Mouse (Mus musculus): ENCODE measurements around the gene Tsen15. TPM values are rescaled to one million over a fixed set of nuclear protein-coding genes. Genes with fewer than 3 reads are reported as not detected.

Gene Tsen15
- 91.2 and 92.5 TPM in 2 replicates for polyA plus RNA-seq (2015; fragmentation: Nextera tagmentation; extraction: Ambion mirVana)

GRCm38 (mm10) chr1:152386188-152386835 is at the start of gene Tsen15:
Tsen15 (minus strand) TSS chr1:152386688.
- WGBS, result 0% methylated on average over 57 of the region's 57 CpGs
- H3K36me3 ChIP-seq, result peaks cover 5% of the 10 kb centered on the region
- peaks cover 3% of the 10 kb centered on the region; the same call in 1 of the 2 replicates for H3K4me1 ChIP-seq
- H3K9me3 ChIP-seq, result no peaks in the 10 kb centered on the region
- peak within 1 kb of the TSS; percentile 86 for H3K4me3 ChIP-seq
- H3K27me3 ChIP-seq, result no peaks in the 10 kb centered on the region
- peak within 1 kb of the TSS; percentile 88 for H3K9ac ChIP-seq
- H3K4me2 ChIP-seq (replicated peaks), result peak within 1 kb of the TSS; percentile 76
- peak; percentile 96 for ATAC-seq (ENCODE audit: low FRiP score, low read depth)
- 0 out of 2 replicates have a peak within 1 kb of the TSS, but pooled peaks have one; percentile 6 for H3K27ac ChIP-seq

- Histone ChIP-seq H3K27ac (no peak overlapping the region), H3K27me3 (no peaks in the 10 kb centered on the region), H3K9me3 (no peaks in the 10 kb centered on the region), H3K4me1 (peaks cover 4% of the 10 kb centered on the region; the same call in 1 of the 2 replicates), H3K36me3 (no peaks in the 10 kb centered on the region), H3K9ac (no peak overlapping the region), H3K4me2 (replicated peaks) (no peak overlapping the region), H3K4me3 (no peak overlapping the region)
- WGBS, result 60% methylated on average over 4 of the region's 4 CpGs
- ATAC-seq (ENCODE audit: low FRiP score, low read depth), result no peak
Observed at GRCm38 (mm10) chr1:152434166-152434565, 47.7 kb upstream of the Tsen15 start.

GRCm38 (mm10) chr1:152429805-152430204 is 43.3 kb upstream of the Tsen15 start:
- no peak overlapping the region for H3K4me2 ChIP-seq (replicated peaks)
- WGBS, result 86% methylated on average over 7 of the region's 7 CpGs
- no peaks in the 10 kb centered on the region for H3K9me3 ChIP-seq
- H3K9ac ChIP-seq, result no peak overlapping the region
- no peak for ATAC-seq (ENCODE audit: low FRiP score, low read depth)
- 0 out of 2 replicates have a peak, but pooled peaks cover 4% of the 10 kb centered on the region for H3K27me3 ChIP-seq
- no peaks in the 10 kb centered on the region for H3K36me3 ChIP-seq
- no peak overlapping the region for H3K27ac ChIP-seq
- H3K4me1 ChIP-seq, result peaks cover 5% of the 10 kb centered on the region; the same call in 1 of the 2 replicates
- H3K4me3 ChIP-seq, result no peak overlapping the region

- Histone ChIP-seq H3K9me3 (no peaks in the 10 kb centered on the region), H3K27me3 (0 out of 2 replicates have a peak, but pooled peaks cover 4% of the 10 kb centered on the region), H3K27ac (no peak overlapping the region), H3K4me1 (peaks cover 7% of the 10 kb centered on the region), H3K36me3 (no peaks in the 10 kb centered on the region), H3K9ac (no peak overlapping the region), H3K4me2 (replicated peaks) (no peak overlapping the region), H3K4me3 (no peak overlapping the region)
- 49% methylated on average over 12 of the region's 12 CpGs for WGBS
- no peak for ATAC-seq (ENCODE audit: low FRiP score, low read depth)
Observed at GRCm38 (mm10) chr1:152427912-152428581, 41.6 kb upstream of the Tsen15 start.

DNA sequence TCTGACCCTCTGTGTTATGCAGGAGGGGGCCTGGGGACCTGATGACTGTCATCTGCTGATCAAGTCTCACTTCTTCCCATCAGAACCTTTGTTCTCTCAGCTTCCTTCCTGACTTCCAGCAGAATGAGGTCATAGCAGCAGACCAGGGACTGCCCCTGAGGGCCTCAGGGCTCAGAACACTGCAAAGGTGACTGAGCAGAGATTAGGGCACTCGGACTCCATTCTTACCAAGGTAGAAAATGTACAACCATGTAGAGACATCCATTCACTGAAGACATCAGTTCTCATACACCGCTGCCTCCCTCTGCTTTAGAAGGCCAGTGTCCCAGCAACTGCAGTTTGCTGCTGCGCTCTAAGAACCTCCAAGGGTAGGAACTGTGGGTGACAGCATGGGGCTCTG is 36.6 kb upstream of the Tsen15 start:
- H3K9me3 ChIP-seq, result no peaks in the 10 kb centered on the region

DNA sequence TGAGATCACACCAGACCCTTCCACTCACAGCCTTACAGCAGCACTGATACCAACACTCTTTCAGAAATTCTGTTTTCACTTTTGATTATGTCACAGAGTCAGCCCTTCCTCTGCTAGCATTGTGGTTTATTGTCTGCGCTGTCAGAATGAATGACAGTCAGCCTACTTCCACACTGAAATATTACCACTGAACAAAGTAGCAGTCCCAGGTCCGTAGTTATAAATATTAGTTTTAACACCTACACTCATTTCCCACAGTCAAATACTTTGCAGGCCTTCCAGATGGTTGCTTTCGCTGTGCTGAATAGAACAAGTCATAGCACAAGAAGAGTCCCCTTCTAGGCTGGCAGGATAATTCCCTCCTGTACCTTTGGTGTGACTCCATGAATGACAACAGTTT is 35.8 kb upstream of the Tsen15 start:
- H3K9ac ChIP-seq, result no peak overlapping the region
- WGBS, result 61% methylated on average over 3 of the region's 3 CpGs
- H3K27me3 ChIP-seq, result no peaks in the 10 kb centered on the region

More for the DNA sequence above, 36.6 kb upstream of the Tsen15 start:
- H3K4me2 ChIP-seq (replicated peaks), result no peak overlapping the region
- ATAC-seq (ENCODE audit: low FRiP score, low read depth), result no peak
- H3K4me3 ChIP-seq, result no peak overlapping the region
- 80% methylated on average over 3 of the region's 3 CpGs for WGBS
- no peak overlapping the region for H3K9ac ChIP-seq
- no peaks in the 10 kb centered on the region for H3K36me3 ChIP-seq
- no peaks in the 10 kb centered on the region for H3K27me3 ChIP-seq
- no peak overlapping the region for H3K27ac ChIP-seq
- peaks cover 13% of the 10 kb centered on the region for H3K4me1 ChIP-seq

GRCm38 (mm10) chr1:152417602-152418001 is 31.1 kb upstream of the Tsen15 start:
- Histone ChIP-seq H3K4me2 (replicated peaks) (no peak overlapping the region), H3K9me3 (no peaks in the 10 kb centered on the region), H3K36me3 (no peaks in the 10 kb centered on the region), H3K4me3 (no peak overlapping the region), H3K4me1 (peaks cover 15% of the 10 kb centered on the region), H3K9ac (no peak overlapping the region), H3K27me3 (no peaks in the 10 kb centered on the region), H3K27ac (no peak overlapping the region)
- 12% methylated on average over 5 of the region's 5 CpGs for WGBS
- peak; percentile 59; the same call in 1 of the 2 replicates for ATAC-seq (ENCODE audit: low FRiP score, low read depth)

More for the DNA sequence above, 35.8 kb upstream of the Tsen15 start:
- ATAC-seq (ENCODE audit: low FRiP score, low read depth), result no peak
- Histone ChIP-seq H3K9me3 (no peaks in the 10 kb centered on the region), H3K36me3 (no peaks in the 10 kb centered on the region), H3K27ac (no peak overlapping the region), H3K4me2 (replicated peaks) (no peak overlapping the region), H3K4me3 (no peak overlapping the region), H3K4me1 (peaks cover 18% of the 10 kb centered on the region)

DNA sequence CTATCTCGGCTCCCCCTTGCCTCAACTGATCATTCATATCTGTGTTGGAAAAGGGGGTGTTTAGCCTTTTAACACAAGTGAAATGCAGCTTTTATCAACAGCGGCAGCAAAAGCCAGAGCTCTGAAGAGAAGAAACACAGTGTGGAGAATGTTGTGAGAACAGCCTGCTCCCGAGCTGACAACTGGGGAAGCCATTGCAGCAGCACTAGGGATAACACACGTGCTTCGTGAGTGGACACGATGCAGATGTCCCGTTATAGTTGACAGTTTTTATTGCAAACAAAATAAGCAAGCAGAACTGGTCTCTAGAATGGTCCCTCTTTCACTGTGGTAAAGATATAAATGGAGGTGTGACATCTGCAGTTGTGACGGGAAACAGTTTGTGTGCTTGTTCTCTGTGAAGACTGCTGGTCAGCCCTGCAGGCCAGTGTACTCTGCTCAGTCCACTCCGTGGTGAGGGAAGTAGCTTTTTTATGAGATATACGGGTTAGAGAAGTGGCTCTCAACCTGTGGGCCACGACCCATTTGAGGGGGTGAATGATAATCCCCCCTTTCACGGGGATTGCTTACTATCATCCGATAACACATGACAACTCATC is 29.9 kb upstream of the Tsen15 start:
- H3K9ac ChIP-seq, result no peak overlapping the region
- no peak for ATAC-seq (ENCODE audit: low FRiP score, low read depth)
- peaks cover 4% of the 10 kb centered on the region; the same call in 1 of the 2 replicates for H3K36me3 ChIP-seq
- H3K9me3 ChIP-seq, result peaks cover 4% of the 10 kb centered on the region
- 61% methylated on average over 13 of the region's 13 CpGs for WGBS
- peaks cover 11% of the 10 kb centered on the region for H3K4me1 ChIP-seq
- no peaks in the 10 kb centered on the region for H3K27me3 ChIP-seq
- H3K4me2 ChIP-seq (replicated peaks), result no peak overlapping the region
- no peak overlapping the region for H3K27ac ChIP-seq
- H3K4me3 ChIP-seq, result no peak overlapping the region

GRCm38 (mm10) chr1:152414451-152414850 is 28.0 kb upstream of the Tsen15 start:
- Histone ChIP-seq H3K9me3 (peaks cover 4% of the 10 kb centered on the region), H3K4me1 (peaks cover 17% of the 10 kb centered on the region), H3K27me3 (no peaks in the 10 kb centered on the region), H3K9ac (no peak overlapping the region), H3K36me3 (peaks cover 4% of the 10 kb centered on the region; the same call in 1 of the 2 replicates), H3K27ac (no peak overlapping the region), H3K4me2 (replicated peaks) (no peak overlapping the region), H3K4me3 (no peak overlapping the region)
- WGBS, result 75% methylated on average over 10 of the region's 10 CpGs
- ATAC-seq (ENCODE audit: low FRiP score, low read depth), result no peak

- H3K4me1 ChIP-seq, result peaks cover 20% of the 10 kb centered on the region
- H3K4me2 ChIP-seq (replicated peaks), result no peak overlapping the region
- 53% methylated on average over 1 of the region's 1 CpGs for WGBS
- no peaks in the 10 kb centered on the region for H3K27me3 ChIP-seq
- H3K27ac ChIP-seq, result no peak overlapping the region
- no peak overlapping the region for H3K4me3 ChIP-seq
- peaks cover 4% of the 10 kb centered on the region for H3K9me3 ChIP-seq
- peaks cover 4% of the 10 kb centered on the region; the same call in 1 of the 2 replicates for H3K36me3 ChIP-seq
- H3K9ac ChIP-seq, result no peak overlapping the region
- ATAC-seq (ENCODE audit: low FRiP score, low read depth), result no peak
Observed at GRCm38 (mm10) chr1:152413961-152414360, 27.5 kb upstream of the Tsen15 start.

DNA sequence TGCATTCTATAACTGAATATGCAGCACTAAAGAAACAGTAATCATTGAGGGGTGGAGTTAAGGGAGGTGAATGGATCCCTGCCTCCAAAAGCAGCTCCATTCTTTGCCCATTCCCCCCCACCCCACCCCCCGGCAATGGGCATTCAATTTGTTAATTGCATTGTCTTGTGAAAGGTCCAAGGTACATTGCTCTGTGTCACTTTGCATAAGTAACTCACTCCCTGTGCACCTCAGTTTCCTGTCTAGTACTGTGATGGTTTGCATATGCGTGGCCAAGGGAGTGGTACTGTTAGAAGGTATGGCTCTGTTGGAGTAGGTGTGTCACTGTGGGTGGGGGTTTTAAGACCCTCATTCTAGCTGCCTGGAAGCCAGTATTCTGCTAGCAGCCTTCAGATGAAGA is 26.6 kb upstream of the Tsen15 start:
- 94% methylated on average over 2 of the region's 2 CpGs for WGBS
- Histone ChIP-seq H3K9me3 (peaks cover 4% of the 10 kb centered on the region), H3K9ac (no peak overlapping the region), H3K4me3 (no peak overlapping the region), H3K27ac (no peak overlapping the region), H3K27me3 (no peaks in the 10 kb centered on the region), H3K4me1 (peaks cover 20% of the 10 kb centered on the region), H3K36me3 (peaks cover 4% of the 10 kb centered on the region; the same call in 1 of the 2 replicates), H3K4me2 (replicated peaks) (no peak overlapping the region)
- no peak for ATAC-seq (ENCODE audit: low FRiP score, low read depth)

- no peak for ATAC-seq (ENCODE audit: low FRiP score, low read depth)
- no peak overlapping the region for H3K4me3 ChIP-seq
- peaks cover 21% of the 10 kb centered on the region for H3K4me1 ChIP-seq
- H3K27me3 ChIP-seq, result no peaks in the 10 kb centered on the region
- peaks cover 4% of the 10 kb centered on the region; the same call in 1 of the 2 replicates for H3K36me3 ChIP-seq
- H3K4me2 ChIP-seq (replicated peaks), result no peak overlapping the region
- no peak overlapping the region for H3K27ac ChIP-seq
- peaks cover 4% of the 10 kb centered on the region for H3K9me3 ChIP-seq
- H3K9ac ChIP-seq, result no peak overlapping the region
- WGBS, result 89% methylated on average over 3 of the region's 3 CpGs
Observed at GRCm38 (mm10) chr1:152410657-152411056, 24.2 kb upstream of the Tsen15 start.
